Mouse (Mus musculus) urinary bladder, postnatal 10 days (tissue): ENCODE measurements around the gene Fsd1.

Experiments used
- DNase-seq: peaks from one replicate; pipeline ENCODE4 v3.0.0; 2022; ENCODE audit warnings: low spot score

Fsd1 gene

DNA sequence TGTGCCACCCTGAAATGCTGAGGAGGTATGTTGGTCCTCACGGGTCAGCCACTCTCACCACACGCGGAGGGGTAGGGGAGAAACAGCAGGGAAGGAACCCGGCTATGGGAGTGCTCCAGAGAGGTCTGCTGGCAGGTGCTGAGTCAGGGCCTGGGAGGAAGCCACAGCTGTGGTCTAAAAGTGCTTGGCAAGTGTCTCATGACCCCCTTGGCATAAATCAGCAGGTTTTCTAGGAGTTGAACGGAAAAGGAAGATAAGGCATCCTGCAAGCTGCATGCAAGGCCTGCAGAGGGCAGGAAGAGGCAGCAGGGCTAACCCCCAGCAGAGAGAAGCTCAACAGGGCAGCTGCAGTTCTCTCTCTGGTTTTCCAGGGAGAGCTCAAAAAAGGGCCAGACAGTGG is 44.6 kb downstream of the Fsd1 start:
- DNase-seq, result no peak

GRCm38 (mm10) chr17:56031431-56031830 is 45.1 kb downstream of the Fsd1 start:
- no peak for DNase-seq

DNA sequence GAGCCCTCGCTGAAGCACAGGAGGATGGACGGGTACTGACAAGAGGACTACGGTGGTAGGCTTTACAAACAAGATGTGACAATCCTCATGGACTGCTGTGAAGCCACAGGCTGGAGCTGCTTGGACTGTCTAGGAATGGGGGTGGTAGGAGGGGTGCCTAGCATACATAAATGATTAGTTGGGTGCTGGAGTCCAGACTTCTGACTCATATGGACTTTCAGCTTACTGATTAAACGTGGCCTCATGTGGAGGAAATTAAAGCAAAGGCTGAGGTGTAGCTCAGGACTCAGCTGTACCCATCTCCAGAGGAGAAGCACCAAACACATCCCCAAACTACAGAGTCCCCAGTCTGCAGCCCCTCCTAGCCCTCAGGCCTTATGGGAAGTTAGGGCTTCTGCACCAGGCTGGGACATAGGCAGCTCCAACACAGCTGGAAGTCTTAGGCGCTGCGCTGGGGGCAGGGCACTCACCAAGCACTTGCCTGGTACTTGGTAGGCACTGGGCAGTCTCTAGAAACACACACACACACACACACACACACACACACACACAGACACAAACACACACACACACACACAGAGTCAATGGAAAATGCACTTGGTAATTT is 45.9 kb downstream of the Fsd1 start:
- DNase-seq, result no peak

DNA sequence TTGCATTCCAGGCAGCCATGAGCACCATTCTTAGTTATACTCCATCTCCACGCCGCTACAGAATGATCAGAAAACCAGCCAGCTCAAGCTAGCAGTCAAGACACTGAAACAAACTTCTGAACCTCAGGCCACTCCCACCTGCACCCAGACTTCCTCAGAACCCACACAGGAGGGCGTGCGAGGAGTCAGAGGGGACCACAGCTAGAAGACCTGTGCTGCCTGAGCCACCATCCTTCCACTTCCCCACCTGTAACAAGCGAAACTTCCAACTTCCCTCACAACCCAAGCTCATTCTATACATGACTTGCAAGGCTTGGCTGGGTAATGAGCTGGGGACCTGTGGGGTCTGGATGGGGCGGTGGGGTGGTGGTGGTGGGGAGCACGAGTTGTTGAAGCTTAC is 46.5 kb downstream of the Fsd1 start:
- no peak for DNase-seq

DNA sequence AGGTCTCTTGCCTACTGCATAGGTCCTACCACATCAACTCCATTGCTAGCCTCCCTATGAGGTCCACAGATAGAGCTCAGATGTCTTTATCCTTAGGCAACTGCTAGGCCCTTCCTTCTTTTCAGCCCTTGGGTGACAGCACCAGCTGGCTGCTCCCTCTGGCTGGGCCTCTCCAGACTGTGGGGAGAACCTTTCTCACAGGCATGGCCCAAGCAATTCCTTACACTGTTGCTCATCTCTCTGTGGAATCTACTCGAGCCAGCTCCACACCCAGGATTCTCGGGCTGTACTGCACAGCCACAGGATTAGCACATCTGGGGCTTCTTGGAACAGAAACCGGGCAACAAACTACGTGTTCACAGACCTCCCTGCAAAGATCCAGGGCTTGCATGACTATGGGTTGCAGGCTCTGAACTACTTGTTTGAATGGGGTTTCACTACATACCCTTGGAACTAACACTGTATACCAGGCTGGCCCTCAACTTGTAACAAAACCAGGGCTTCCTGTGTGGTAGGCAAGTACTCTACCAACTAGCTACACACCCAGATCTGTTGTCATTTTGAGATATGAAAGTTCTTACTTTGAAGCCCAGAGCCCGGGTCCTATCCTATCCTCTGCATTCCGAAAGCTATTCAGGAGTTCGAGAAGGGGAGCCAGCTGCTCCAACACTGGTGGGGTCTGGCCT is 47.9 kb downstream of the Fsd1 start:
- DNase-seq, result no peak

DNA sequence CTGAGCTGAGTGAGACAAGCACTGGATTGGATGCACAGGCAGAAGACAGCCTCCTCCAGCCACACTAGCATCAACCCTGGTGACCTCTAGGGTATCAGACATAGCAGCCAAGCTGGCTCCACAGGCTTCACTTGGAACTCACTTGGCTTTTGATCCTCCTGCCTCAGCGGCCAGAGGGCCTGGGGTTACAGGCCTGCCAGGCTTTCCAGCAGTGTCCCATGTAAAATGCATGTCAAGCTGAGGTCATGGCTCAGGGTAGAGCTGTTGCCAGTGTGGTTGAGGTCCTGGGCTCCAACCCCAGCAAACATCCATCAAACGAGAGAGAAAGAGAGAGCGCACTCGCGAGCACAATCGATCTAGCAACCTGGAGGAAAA is 48.4 kb downstream of the Fsd1 start:
- DNase-seq, result no peak

GRCm38 (mm10) chr17:56035216-56035615 is 48.9 kb downstream of the Fsd1 start:
- DNase-seq, result no peak

DNA sequence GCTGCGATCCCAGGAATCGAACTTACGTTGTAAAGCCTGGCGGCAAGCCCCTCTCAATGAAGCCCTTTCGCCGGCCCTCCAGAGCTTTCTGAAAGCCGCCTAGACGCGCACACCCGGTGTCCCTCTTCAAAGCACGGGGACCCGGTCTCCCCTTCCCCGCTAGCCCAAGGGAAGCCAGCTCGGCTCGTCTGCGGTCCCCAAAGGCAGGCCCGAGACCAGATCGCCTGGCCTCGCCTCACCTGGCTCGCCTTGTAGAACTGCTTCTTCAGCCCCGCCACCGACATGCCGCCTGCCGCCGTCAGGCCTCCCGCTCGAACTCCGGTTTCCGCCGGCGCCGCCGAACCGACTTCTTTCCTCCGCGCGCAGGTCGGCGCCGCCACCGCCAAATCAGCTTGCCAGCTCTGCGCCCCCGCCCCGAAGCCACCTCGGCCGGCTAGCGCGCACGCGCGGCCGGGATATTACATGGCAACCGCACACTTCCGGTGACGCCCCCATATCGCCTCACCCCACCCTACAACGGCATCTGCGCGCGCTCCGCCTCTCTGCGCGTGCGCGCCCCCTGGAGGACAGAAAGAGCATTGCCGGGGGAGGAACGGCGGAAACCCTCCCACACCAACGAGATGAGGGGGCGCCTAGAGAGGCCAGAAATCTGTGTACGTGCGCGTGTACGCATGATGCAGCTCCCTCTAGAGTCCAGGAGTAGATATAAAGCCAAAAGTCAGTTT is 50.0 kb downstream of the Fsd1 start, which contains the start of gene Sh3gl1:
Sh3gl1 (minus strand) TSS at position 460 of the 725 bp plus-strand sequence.
- peak; percentile 98 for DNase-seq

- DNase-seq, result no peak
Observed at GRCm38 (mm10) chr17:56036901-56037287, 50.6 kb downstream of the Fsd1 start.

DNA sequence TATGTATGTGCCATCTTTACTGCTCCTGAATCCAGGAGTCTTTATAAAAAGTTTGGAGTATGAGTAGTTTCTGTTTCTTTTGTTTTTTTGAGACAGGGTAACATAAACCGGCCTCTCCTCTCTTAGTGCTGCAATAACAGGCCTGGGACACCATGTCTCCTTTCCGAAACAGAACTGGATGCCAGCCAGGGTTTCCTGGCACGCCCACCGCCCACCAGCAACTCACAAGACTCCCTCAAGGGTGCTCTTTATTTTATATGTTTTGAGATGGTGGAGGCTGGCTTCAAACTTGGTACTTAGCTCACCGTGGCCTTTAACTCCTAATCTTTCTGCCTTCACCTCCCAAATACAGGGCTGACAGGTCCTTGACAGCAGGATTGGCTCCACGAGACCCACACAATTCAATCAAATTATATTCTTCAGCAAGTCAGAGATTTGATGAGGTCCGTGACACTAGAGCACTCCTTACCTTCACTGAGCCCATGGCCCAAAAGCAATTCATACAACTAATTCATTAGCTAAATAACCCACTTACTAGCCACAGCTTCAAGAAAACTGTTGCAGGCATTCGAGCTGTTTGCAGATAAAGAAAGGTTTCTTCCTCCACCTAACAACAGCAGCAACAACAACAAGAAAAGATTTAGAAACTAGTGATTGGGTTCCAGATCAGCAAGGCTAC is 52.4 kb downstream of the Fsd1 start:
- DNase-seq, result no peak

- no peak for DNase-seq
Observed at GRCm38 (mm10) chr17:56039345-56039744, 53.0 kb downstream of the Fsd1 start.

DNA sequence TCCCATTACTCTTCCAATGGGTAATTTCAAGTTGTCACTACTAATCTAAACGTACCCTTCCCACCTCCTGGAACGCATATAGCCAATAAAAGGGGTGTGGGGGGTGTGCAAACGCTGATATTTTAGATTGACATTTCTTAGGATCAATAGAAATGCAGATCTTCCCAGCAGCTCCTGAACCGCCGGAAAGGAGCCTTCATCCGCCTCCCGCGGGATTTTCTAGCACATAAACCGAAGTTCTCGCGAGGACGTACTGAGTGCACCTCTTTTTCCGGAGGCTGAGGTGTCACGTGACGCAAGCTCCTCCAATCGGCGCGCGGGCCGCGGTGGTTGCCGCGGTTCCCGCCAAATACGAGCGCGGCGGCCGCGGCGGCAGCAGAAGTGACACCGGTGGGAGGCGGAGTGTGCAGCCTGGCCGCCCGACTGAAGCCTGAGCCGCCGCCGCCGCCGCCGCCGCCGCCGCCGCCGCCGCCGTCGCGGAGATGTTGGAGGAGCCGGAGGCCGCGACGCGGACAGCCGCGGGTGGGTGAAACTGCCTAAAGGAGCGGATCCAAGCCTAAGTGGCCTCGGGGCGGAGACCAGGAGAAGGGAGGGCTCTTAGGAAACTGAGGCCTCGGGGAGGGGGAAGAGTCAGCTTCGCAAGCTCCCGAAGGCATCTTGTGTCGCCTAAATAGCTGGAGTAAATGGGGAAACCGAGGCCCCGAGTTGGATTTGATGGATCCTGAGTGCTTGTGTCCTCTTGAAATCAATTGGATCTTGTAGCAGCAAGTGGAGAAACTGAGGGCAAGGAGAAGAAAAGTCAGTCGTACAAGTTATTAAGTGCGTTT is 53.9 kb downstream of the Fsd1 start, which contains the start of gene Chaf1a:
Chaf1a (plus strand) TSS at position 410 of the 827 bp plus-strand sequence.
- DNase-seq, result peak; percentile 91

DNA sequence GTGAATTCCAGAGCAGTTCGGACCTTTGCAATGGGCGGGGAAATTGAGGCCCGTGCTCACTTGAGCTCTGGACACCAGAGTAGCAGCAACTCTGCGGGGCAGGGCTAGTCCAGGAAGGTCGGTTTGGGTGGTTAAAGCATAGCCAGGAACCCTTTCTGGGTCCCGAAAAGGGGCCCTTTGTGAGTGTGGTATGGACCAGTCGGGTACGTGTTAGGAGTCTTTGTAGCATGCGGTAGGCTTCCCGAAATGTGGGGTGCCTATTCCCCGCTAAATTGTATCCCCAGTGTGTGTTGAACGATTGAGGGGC is 54.5 kb downstream of the Fsd1 start:
- DNase-seq, result no peak
